Mouse (Mus musculus) bone marrow macrophage, adult 2 months (primary cell): ENCODE measurements at regions not wholly inside any gene's neighbourhood (a gene's known extent, or its start where the extent isn't known, plus 50 kb on each side); places are given as distances from the start of the nearest gene placed in this dataset.

Experiments
- CTCF ChIP-seq: IDR thresholded peaks from 2 replicates; pipeline ENCODE4 v1.5.1; 2012; ENCODE audit warnings: low read depth, mild to moderate bottlenecking, low read length, moderate library complexity
- POLR2A ChIP-seq: IDR thresholded peaks from 2 replicates; pipeline ENCODE4 v1.6.1; 2012; ENCODE audit warnings: mild to moderate bottlenecking, low read depth, low read length, borderline replicate concordance

DNA sequence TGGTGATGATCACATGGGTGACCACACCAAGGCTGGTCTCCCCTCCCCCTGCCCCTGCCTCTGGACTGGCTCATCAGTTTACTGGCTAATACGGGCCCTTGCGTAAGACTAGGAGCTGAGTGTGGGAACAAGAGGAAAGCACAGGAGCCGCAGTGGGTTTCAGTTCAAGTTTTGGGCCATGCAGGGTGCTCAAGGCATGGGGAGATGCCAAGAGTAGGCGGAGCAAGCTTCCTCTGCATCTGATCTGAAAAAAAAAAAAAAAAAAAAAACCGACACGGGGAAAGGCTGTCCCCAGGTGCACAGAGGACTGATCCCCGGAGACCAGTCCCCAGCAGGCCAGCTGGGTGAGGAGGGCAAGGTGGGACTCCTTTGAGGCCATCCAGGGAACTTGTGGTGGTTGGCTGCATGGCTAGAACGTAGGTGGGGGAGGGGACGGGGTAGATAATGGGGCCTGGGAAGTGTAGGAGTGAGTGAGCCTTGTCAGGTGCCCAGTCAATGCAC is 62.9 kb upstream of the Klf13 start:
- TF ChIP-seq CTCF (no peak), POLR2A (no peak)
